Mouse (Mus musculus) E14TG2a.4 (cell line): ENCODE measurements at regions not wholly inside any gene's neighbourhood (a gene's known extent, or its start where the extent isn't known, plus 50 kb on each side); places are given as distances from the start of the nearest gene placed in this dataset.

ENCODE experiments used
- CTCF ChIP-seq: conservative IDR thresholded peaks from 2 replicates; pipeline ENCODE4 v1.5.1; 2014; ENCODE audit warnings: low read length
- NANOG ChIP-seq: IDR thresholded peaks from 2 replicates; pipeline ENCODE4 v1.6.1; 2014; ENCODE audit warnings: borderline replicate concordance, low read length, mixed read lengths
- POU5F1 ChIP-seq: IDR thresholded peaks from 2 replicates; pipeline ENCODE4 v1.6.1; 2014; ENCODE audit warnings: low read length, borderline replicate concordance

DNA sequence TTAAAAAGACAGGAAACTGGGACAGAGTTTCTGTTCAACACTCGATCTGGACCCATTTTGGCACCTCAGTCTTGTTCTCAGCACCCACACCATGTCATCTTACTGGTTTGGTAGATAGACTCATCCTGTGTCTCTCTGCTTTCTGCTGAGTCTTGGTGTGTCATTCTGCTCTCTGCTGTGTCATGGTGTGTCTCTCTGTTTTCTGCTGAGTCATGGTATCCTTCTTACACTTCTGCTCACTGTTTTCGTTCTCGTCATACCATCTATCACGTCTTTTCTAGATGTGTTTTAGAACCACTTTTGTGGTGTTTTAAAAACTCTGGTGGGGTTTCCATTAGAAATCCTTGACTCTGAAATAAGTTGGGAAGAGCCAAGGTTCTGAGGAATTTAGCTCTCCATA is 393.7 kb upstream of the Adamts16 start:
- no peak for TF ChIP-seq CTCF
- TF ChIP-seq NANOG, result no peak
- no peak for TF ChIP-seq POU5F1
